Mouse (Mus musculus) yolk sac, embryonic 10.5 days (tissue): ENCODE data around the gene Gm15557.
"Not testable (repeated sequence)": the region's sequence is repeated elsewhere in the genome, so short reads cannot be mapped to it uniquely, and the experiment has no call there.

Experiments
- DNase-seq: peaks from one replicate; pipeline ENCODE4 v3.0.0-alpha.2; 2017; ENCODE audit warnings: low spot score

The Gm15557 gene

GRCm38 (mm10) chr2:155940681-155941080 lies at the start of gene Gm15557:
Gm15557 (plus strand) TSS chr2:155940728.
- no peak for DNase-seq

- DNase-seq, result no peak
Observed at GRCm38 (mm10) chr2:155894307-155895045, 46.1 kb upstream of the Gm15557 start.

GRCm38 (mm10) chr2:155895046-155895735 lies 45.3 kb upstream of the Gm15557 start:
- DNase-seq, result peak; percentile 31

- DNase-seq, result no peak
Observed at GRCm38 (mm10) chr2:155902989-155903631, 37.4 kb upstream of the Gm15557 start.

- peak; percentile 32 for DNase-seq
Observed at GRCm38 (mm10) chr2:155903632-155904008, 36.9 kb upstream of the Gm15557 start.

GRCm38 (mm10) chr2:155914684-155915083 lies 25.8 kb upstream of the Gm15557 start:
- DNase-seq, result no peak

- no peak for DNase-seq
Observed at GRCm38 (mm10) chr2:155923143-155923542, 17.4 kb upstream of the Gm15557 start.

- DNase-seq, result not testable (repeated sequence)
Observed at GRCm38 (mm10) chr2:155925213-155925612, 15.3 kb upstream of the Gm15557 start.

- DNase-seq, result no peak
Observed at GRCm38 (mm10) chr2:155928711-155929345, 11.7 kb upstream of the Gm15557 start.

- DNase-seq, result peak; percentile 95
Observed at GRCm38 (mm10) chr2:155929531-155930442, 10.7 kb upstream of the Gm15557 start, which contains the start of gene Uqcc1. Uqcc1 (minus strand) TSS chr2:155930310.

- no peak for DNase-seq
Observed at GRCm38 (mm10) chr2:155939897-155940529, 515 bp upstream of the Gm15557 start.

GRCm38 (mm10) chr2:155941697-155942442 lies 1.3 kb downstream of the Gm15557 start:
- no peak for DNase-seq

- DNase-seq, result no peak
Observed at GRCm38 (mm10) chr2:155943463-155943862, 2.9 kb downstream of the Gm15557 start.

GRCm38 (mm10) chr2:155944685-155945084 lies 4.2 kb downstream of the Gm15557 start:
- DNase-seq, result no peak

- DNase-seq, result no peak
Observed at GRCm38 (mm10) chr2:155945124-155945523, 4.6 kb downstream of the Gm15557 start, which contains the start of gene Gdf5. Gdf5 (minus strand) TSS chr2:155945367.

- DNase-seq, result no peak
Observed at GRCm38 (mm10) chr2:155945580-155945979, 5.1 kb downstream of the Gm15557 start.

- peak; percentile 26 for DNase-seq
Observed at GRCm38 (mm10) chr2:155946069-155946468, 5.5 kb downstream of the Gm15557 start.

GRCm38 (mm10) chr2:155946499-155946898 lies 6.0 kb downstream of the Gm15557 start:
- DNase-seq, result no peak

- no peak for DNase-seq
Observed at GRCm38 (mm10) chr2:155947390-155948002, 7.0 kb downstream of the Gm15557 start.

- DNase-seq, result no peak
Observed at GRCm38 (mm10) chr2:155949362-155949761, 8.8 kb downstream of the Gm15557 start.
